Mouse (Mus musculus): ENCODE measurements around the gene Map2k1.
"Not testable (repeated sequence)": the region's sequence is repeated elsewhere in the genome, so short reads cannot be mapped to it uniquely, and the experiment has no call there.

The Map2k1 gene

GRCm38 (mm10) chr9:64202331-64202730 lies 51.1 kb downstream of the Map2k1 start:
- no peak for DNase-seq

- peak; percentile 50 to 54 for DNase-seq
Measured at GRCm38 (mm10) chr9:64199897-64200296, 53.5 kb downstream of the Map2k1 start.

- not testable (repeated sequence) for DNase-seq
Measured at GRCm38 (mm10) chr9:64198763-64199418, 54.5 kb downstream of the Map2k1 start.

- no peak for DNase-seq
Measured at GRCm38 (mm10) chr9:64198068-64198762, 55.2 kb downstream of the Map2k1 start.

- DNase-seq, result no peak
Measured at GRCm38 (mm10) chr9:64197524-64197923, 55.9 kb downstream of the Map2k1 start.

- no peak for DNase-seq
Measured at GRCm38 (mm10) chr9:64195554-64195953, 57.9 kb downstream of the Map2k1 start.

- no peak for DNase-seq
Measured at GRCm38 (mm10) chr9:64193879-64194278, 59.6 kb downstream of the Map2k1 start.

- DNase-seq, result no peak
Measured at GRCm38 (mm10) chr9:64184166-64184840, 69.1 kb downstream of the Map2k1 start.

GRCm38 (mm10) chr9:64183295-64183694 lies 70.1 kb downstream of the Map2k1 start:
- not testable (repeated sequence) for DNase-seq

GRCm38 (mm10) chr9:64178974-64179646 lies 74.3 kb downstream of the Map2k1 start, which contains the start of gene Snapc5:
Gene Snapc5 (plus strand): TSS chr9:64179274.
- DNase-seq, result peak; percentile 86 to 89

GRCm38 (mm10) chr9:64178610-64178973 lies 74.8 kb downstream of the Map2k1 start:
- no peak for DNase-seq

GRCm38 (mm10) chr9:64175378-64175777 lies 78.1 kb downstream of the Map2k1 start:
- no peak for DNase-seq

- no peak for DNase-seq
Measured at GRCm38 (mm10) chr9:64174766-64175165, 78.7 kb downstream of the Map2k1 start.

GRCm38 (mm10) chr9:64174341-64174740 lies 79.1 kb downstream of the Map2k1 start:
- no peak for DNase-seq

GRCm38 (mm10) chr9:64173666-64174220 lies 79.7 kb downstream of the Map2k1 start:
- DNase-seq, result no peak

- DNase-seq, result peak; percentile 67 to 84
Measured at GRCm38 (mm10) chr9:64172816-64173665, 80.4 kb downstream of the Map2k1 start, which contains the start of the genes Zwilch and Rpl4. Gene Zwilch (minus strand): TSS chr9:64173104. Gene Rpl4 (plus strand): TSS chr9:64173375.

- no peak for DNase-seq
Measured at GRCm38 (mm10) chr9:64172145-64172815, 81.2 kb downstream of the Map2k1 start.

- not testable (repeated sequence) for DNase-seq
Measured at GRCm38 (mm10) chr9:64169967-64170366, 83.5 kb downstream of the Map2k1 start.

GRCm38 (mm10) chr9:64160471-64160870 lies 93.0 kb downstream of the Map2k1 start:
- DNase-seq, result no peak

GRCm38 (mm10) chr9:64156641-64157040 lies 96.8 kb downstream of the Map2k1 start:
- no peak for DNase-seq

- no peak for DNase-seq
Measured at GRCm38 (mm10) chr9:64139879-64140278, 113.6 kb downstream of the Map2k1 start.

Measured in kidney, adult 8-10 months (tissue).